Mouse (Mus musculus) midbrain, embryonic 16.5 days (tissue): ENCODE data around the gene Ckap5. TPM values are rescaled to one million over a fixed set of nuclear protein-coding genes. Genes with fewer than 3 reads are reported as not detected.

Source experiments
- polyA plus RNA-seq: library from polyadenylated mRNA; unstranded; fragments of >200 nt; fragmentation: Nextera tagmentation; extraction: Ambion mirVana; gene quantifications from 2 replicates; pipeline ENCODE4 v1.2.1, GENCODE M21; 2015

Gene Ckap5
- polyA plus RNA-seq, 1 experiment from 2014 or later = 99.7 TPM

Other genes starting within 250 kb of the Ckap5 start
- 173 and 178 TPM in 2 replicates for gene 1110051M20Rik, start 82.1 kb upstream of the Ckap5 start, polyA plus RNA-seq
- 3.6 and 5.0 TPM in 2 replicates for gene Lrp4, start 69.3 kb upstream of the Ckap5 start, polyA plus RNA-seq
- 0.20 and 0.22 TPM in 2 replicates for gene F2, start 109.7 kb downstream of the Ckap5 start, polyA plus RNA-seq
- 11.2 and 13.2 TPM in 2 replicates for gene Zfp408, start 123.0 kb downstream of the Ckap5 start, polyA plus RNA-seq
- 95.9 and 97.1 TPM in 2 replicates for gene Arhgap1, start 123.1 kb downstream of the Ckap5 start, polyA plus RNA-seq
- 36.2 and 40.2 TPM in 2 replicates for gene Atg13, start 183.8 kb downstream of the Ckap5 start, polyA plus RNA-seq
- gene Harbi1, start 184.1 kb downstream of the Ckap5 start, polyA plus RNA-seq = 21.2 and 21.7 TPM in 2 replicates
- gene Ambra1, start 203.4 kb downstream of the Ckap5 start, polyA plus RNA-seq = 27.6 and 28.3 TPM in 2 replicates